Mouse (Mus musculus): ENCODE results near the gene 9130409I23Rik. TPM values are rescaled to one million over a fixed set of nuclear protein-coding genes. Genes with fewer than 3 reads are reported as not detected.

The 9130409I23Rik gene
- polyA plus RNA-seq (2015; fragmentation: Nextera tagmentation; extraction: Ambion mirVana): not detected in 2 replicates

DNA sequence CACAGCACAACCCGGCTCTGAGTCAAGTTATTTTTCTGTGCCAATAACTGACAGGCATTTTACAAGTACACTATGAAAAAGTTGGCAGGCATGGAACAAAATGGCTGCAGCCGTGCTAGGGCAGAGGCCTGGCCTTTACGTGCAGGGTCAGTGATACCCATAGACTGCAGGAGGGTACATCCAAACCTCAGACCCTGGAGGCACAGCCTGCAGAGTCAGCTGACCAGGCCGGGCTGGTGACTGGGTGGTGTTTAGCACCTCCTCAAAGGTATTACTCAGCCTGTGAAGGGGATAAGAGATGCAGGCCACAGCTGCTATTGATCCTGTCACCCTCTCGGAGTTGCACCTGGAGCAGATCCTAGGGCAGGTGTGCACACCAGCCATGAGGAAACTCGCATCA, at the start of gene 9130409I23Rik:
TSS of gene 9130409I23Rik (plus strand) at position 301 of the 400 bp plus-strand sequence.
- H3K27me3 ChIP-seq: no peaks in the 10 kb centered on the region
- no peak for ATAC-seq (ENCODE audit: insufficient number of reproducible peaks, insufficient read depth, low FRiP score, low TSS enrichment, low read depth)
- no peak within 1 kb of the TSS for H3K4me2 ChIP-seq
- H3K27ac ChIP-seq: no peak within 1 kb of the TSS
- no peaks in the 10 kb centered on the region for H3K9me3 ChIP-seq
- H3K9ac ChIP-seq: no peak within 1 kb of the TSS
- H3K36me3 ChIP-seq: no peaks in the 10 kb centered on the region
- 86% methylated on average over 6 of the region's 6 CpGs for WGBS
- H3K4me3 ChIP-seq: no peak within 1 kb of the TSS
- H3K4me1 ChIP-seq: no peaks in the 10 kb centered on the region

DNA sequence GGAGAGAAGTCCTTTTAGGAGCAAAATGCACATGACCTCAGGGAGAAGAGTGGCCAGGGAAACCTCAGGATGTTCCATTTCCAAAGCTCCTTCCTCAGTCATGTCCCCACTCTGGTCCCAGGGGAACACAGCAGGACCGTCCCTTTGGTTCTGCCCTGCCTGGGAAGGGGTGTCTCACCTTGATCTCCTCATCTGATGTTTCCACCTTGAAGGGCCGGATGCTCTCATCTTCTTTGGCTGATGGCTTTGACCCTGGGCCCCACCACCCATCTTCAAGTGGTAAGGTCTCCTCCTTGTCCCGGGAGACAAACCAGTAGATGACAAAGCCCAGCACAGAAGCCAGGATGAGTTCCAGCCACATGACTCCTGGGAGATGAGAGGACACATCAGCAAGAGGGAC, 49.4 kb upstream of the 9130409I23Rik start:
- H3K9me3 ChIP-seq: no peaks in the 10 kb centered on the region
- no peak overlapping the region for H3K4me2 ChIP-seq
- ATAC-seq (ENCODE audit: insufficient number of reproducible peaks, insufficient read depth, low FRiP score, low TSS enrichment, low read depth): no peak
- no peaks in the 10 kb centered on the region for H3K27me3 ChIP-seq
- H3K9ac ChIP-seq: no peak overlapping the region
- no peak overlapping the region for H3K4me3 ChIP-seq
- no peak overlapping the region for H3K27ac ChIP-seq
- peaks cover 8% of the 10 kb centered on the region; the same call in 1 of the 2 replicates for H3K4me1 ChIP-seq
- WGBS: 91% methylated on average over 3 of the region's 3 CpGs
- no peaks in the 10 kb centered on the region for H3K36me3 ChIP-seq

DNA sequence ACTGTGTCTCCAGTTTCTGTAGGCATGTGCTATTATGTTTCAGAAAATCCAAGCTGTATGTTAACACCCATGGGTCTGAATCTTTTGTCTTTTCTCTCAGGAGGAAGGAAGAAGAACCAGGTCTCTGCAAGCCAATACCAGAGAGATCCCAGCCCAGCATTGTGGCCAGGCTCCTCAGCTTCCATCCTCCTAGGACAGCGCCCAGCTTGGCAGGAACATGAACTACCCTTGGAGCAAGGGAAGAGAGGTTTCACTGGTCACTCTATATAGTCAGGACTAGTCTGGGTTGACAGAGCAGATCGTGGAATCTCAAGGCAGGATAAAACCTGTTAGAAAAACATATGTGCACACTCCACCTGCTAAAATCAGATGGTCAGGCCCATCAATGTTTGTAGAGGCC, 47.2 kb upstream of the 9130409I23Rik start:
- no peak overlapping the region for H3K9ac ChIP-seq
- H3K27ac ChIP-seq: no peak overlapping the region
- H3K4me1 ChIP-seq: peaks cover 8% of the 10 kb centered on the region; the same call in 1 of the 2 replicates
- H3K4me2 ChIP-seq: no peak overlapping the region
- H3K4me3 ChIP-seq: no peak overlapping the region
- ATAC-seq (ENCODE audit: insufficient number of reproducible peaks, insufficient read depth, low FRiP score, low TSS enrichment, low read depth): no peak
- no peaks in the 10 kb centered on the region for H3K27me3 ChIP-seq
- no peaks in the 10 kb centered on the region for H3K36me3 ChIP-seq
- H3K9me3 ChIP-seq: no peaks in the 10 kb centered on the region
- 77% methylated on average over 2 of the region's 2 CpGs for WGBS

DNA sequence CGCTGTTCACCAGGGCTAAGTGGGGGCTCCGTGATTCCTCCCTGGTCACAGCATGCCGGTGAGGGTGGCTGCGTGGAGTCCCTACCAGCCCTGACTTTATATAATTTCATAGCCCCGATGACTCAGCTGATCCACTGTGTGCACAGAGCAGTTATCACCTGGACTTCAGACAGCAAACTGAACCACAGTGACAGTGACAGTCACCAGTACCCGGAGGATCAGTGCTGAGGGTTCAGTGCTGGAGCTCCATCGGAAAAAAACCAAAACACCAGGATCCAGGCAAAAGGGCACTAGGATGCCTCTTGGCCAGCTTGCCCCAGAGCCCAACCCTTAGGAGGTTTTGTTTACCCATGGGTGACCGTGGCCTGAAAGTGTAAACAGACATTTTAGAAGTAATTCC, 45.7 kb upstream of the 9130409I23Rik start:
- Histone ChIP-seq H3K9me3 (no peaks in the 10 kb centered on the region), H3K4me3 (no peak overlapping the region), H3K36me3 (no peaks in the 10 kb centered on the region), H3K27me3 (no peaks in the 10 kb centered on the region), H3K9ac (no peak overlapping the region), H3K27ac (no peak overlapping the region), H3K4me2 (no peak overlapping the region), H3K4me1 (peaks cover 6% of the 10 kb centered on the region; the same call in 1 of the 2 replicates)
- WGBS: 82% methylated on average over 8 of the region's 8 CpGs
- ATAC-seq (ENCODE audit: insufficient number of reproducible peaks, insufficient read depth, low FRiP score, low TSS enrichment, low read depth): no peak

DNA sequence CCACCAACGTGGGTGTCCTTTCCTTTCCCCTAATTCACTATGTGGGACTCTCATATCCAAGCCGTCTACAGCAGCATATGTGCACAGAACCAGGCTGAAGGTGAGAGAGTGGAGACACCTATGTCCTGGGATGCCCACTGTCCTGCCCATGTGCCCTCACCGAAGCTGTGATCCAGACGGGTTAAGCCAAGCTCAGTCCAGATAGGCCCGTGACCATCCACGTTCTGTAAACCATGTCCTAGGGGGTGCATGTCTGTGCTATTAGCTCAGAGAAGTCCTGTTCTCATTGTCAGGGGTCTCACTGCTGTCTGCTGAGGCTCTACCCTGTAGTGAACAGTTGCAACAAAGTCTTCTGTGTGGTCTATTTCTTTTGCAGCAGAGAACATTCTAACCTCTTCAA, 43.2 kb upstream of the 9130409I23Rik start:
- Histone ChIP-seq H3K27me3 (no peaks in the 10 kb centered on the region), H3K4me2 (no peak overlapping the region), H3K36me3 (no peaks in the 10 kb centered on the region), H3K9ac (no peak overlapping the region), H3K4me1 (no peaks in the 10 kb centered on the region), H3K27ac (no peak overlapping the region), H3K9me3 (no peaks in the 10 kb centered on the region), H3K4me3 (no peak overlapping the region)
- ATAC-seq (ENCODE audit: insufficient number of reproducible peaks, insufficient read depth, low FRiP score, low TSS enrichment, low read depth): no peak
- WGBS: 88% methylated on average over 6 of the region's 6 CpGs

DNA sequence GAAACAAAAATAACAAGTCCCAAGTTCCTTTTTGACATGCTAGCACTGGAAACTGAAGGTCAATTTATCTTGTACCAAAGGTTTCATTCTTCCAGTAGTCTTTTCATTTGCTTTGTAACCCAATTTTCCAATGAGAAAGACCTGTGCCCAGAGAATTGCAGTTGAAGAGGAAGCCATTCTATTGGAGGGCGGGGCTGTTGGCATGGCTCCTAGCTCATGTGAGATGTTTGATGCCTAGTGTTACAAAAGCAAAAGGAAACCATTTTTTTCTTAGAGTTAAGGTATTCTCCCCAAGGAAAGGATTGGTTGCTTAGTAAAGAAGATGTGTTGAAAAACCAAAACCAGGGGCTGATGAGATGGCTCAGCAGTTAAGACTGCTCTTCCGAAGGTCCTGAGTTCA, 42.8 kb upstream of the 9130409I23Rik start:
- Histone ChIP-seq H3K4me2 (no peak overlapping the region), H3K4me3 (no peak overlapping the region), H3K9ac (no peak overlapping the region), H3K4me1 (no peaks in the 10 kb centered on the region), H3K27me3 (no peaks in the 10 kb centered on the region), H3K9me3 (no peaks in the 10 kb centered on the region), H3K27ac (no peak overlapping the region), H3K36me3 (no peaks in the 10 kb centered on the region)
- 90% methylated on average over 2 of the region's 2 CpGs for WGBS
- ATAC-seq (ENCODE audit: insufficient number of reproducible peaks, insufficient read depth, low FRiP score, low TSS enrichment, low read depth): no peak

GRCm38 (mm10) chr1:181009011-181009590, 41.9 kb upstream of the 9130409I23Rik start:
- WGBS: 82% methylated on average over 4 of the region's 4 CpGs
- H3K4me1 ChIP-seq: no peaks in the 10 kb centered on the region
- no peak overlapping the region for H3K27ac ChIP-seq
- H3K36me3 ChIP-seq: no peaks in the 10 kb centered on the region
- no peak for ATAC-seq (ENCODE audit: insufficient number of reproducible peaks, insufficient read depth, low FRiP score, low TSS enrichment, low read depth)
- H3K9me3 ChIP-seq: no peaks in the 10 kb centered on the region
- no peak overlapping the region for H3K4me3 ChIP-seq
- no peak overlapping the region for H3K9ac ChIP-seq
- no peaks in the 10 kb centered on the region for H3K27me3 ChIP-seq
- no peak overlapping the region for H3K4me2 ChIP-seq

GRCm38 (mm10) chr1:181009754-181010153, 41.3 kb upstream of the 9130409I23Rik start:
- Histone ChIP-seq H3K4me2 (no peak overlapping the region), H3K4me1 (peaks cover 1% of the 10 kb centered on the region; the same call in 1 of the 2 replicates), H3K9me3 (no peaks in the 10 kb centered on the region), H3K9ac (no peak overlapping the region), H3K36me3 (no peaks in the 10 kb centered on the region), H3K27ac (no peak overlapping the region), H3K4me3 (no peak overlapping the region), H3K27me3 (no peaks in the 10 kb centered on the region)
- no peak for ATAC-seq (ENCODE audit: insufficient number of reproducible peaks, insufficient read depth, low FRiP score, low TSS enrichment, low read depth)
- WGBS: 71% methylated on average over 3 of the region's 3 CpGs

GRCm38 (mm10) chr1:181010171-181010932, 40.7 kb upstream of the 9130409I23Rik start:
- no peaks in the 10 kb centered on the region for H3K9me3 ChIP-seq
- no peak overlapping the region for H3K4me3 ChIP-seq
- H3K27ac ChIP-seq: no peak overlapping the region
- no peak overlapping the region for H3K9ac ChIP-seq
- no peaks in the 10 kb centered on the region for H3K27me3 ChIP-seq
- 58% methylated on average over 4 of the region's 4 CpGs for WGBS
- peaks cover 7% of the 10 kb centered on the region; the same call in 1 of the 2 replicates for H3K4me1 ChIP-seq
- no peaks in the 10 kb centered on the region for H3K36me3 ChIP-seq
- no peak overlapping the region for H3K4me2 ChIP-seq
- no peak for ATAC-seq (ENCODE audit: insufficient number of reproducible peaks, insufficient read depth, low FRiP score, low TSS enrichment, low read depth)

GRCm38 (mm10) chr1:181011601-181012000, 39.4 kb upstream of the 9130409I23Rik start:
- ATAC-seq (ENCODE audit: insufficient number of reproducible peaks, insufficient read depth, low FRiP score, low TSS enrichment, low read depth): no peak
- 61% methylated on average over 5 of the region's 5 CpGs for WGBS
- Histone ChIP-seq H3K9me3 (no peaks in the 10 kb centered on the region), H3K27me3 (peaks cover 5% of the 10 kb centered on the region), H3K4me1 (peaks cover 19% of the 10 kb centered on the region), H3K36me3 (no peaks in the 10 kb centered on the region), H3K4me3 (no peak overlapping the region), H3K9ac (no peak overlapping the region), H3K4me2 (no peak overlapping the region), H3K27ac (no peak overlapping the region)

- 83% methylated on average over 3 of the region's 3 CpGs for WGBS
- Histone ChIP-seq H3K9ac (no peak overlapping the region), H3K4me2 (no peak overlapping the region), H3K36me3 (no peaks in the 10 kb centered on the region), H3K27ac (no peak overlapping the region), H3K4me1 (peaks cover 20% of the 10 kb centered on the region), H3K27me3 (peaks cover 5% of the 10 kb centered on the region), H3K4me3 (no peak overlapping the region), H3K9me3 (no peaks in the 10 kb centered on the region)
- no peak for ATAC-seq (ENCODE audit: insufficient number of reproducible peaks, insufficient read depth, low FRiP score, low TSS enrichment, low read depth)
These were observed 38.6 kb upstream of the 9130409I23Rik start for GRCm38 (mm10) chr1:181012416-181012815.

DNA sequence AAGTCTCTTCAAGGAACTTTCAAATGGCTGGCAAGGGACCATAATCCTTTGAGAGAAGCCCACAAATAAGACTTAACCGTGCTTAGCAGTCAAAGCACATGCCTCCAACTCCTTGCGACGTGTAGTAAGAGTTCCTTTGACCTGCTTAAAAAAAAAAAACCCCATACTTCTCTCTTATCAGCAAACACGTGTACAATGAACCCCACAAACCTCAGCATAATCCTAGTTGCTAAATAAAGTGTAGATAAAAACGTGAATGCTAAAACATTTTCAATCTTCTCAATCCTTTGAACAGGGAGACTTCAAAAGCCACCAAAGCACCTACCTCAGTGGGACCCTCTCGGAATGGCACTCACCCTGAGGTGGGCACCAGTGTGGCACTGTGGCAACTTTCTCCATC, 37.6 kb upstream of the 9130409I23Rik start:
- H3K9ac ChIP-seq: no peak overlapping the region
- H3K4me2 ChIP-seq: no peak overlapping the region
- no peak overlapping the region for H3K4me3 ChIP-seq
- peaks cover 22% of the 10 kb centered on the region for H3K4me1 ChIP-seq
- H3K27me3 ChIP-seq: peaks cover 12% of the 10 kb centered on the region
- 74% methylated on average over 6 of the region's 6 CpGs for WGBS
- no peaks in the 10 kb centered on the region for H3K9me3 ChIP-seq
- ATAC-seq (ENCODE audit: insufficient number of reproducible peaks, insufficient read depth, low FRiP score, low TSS enrichment, low read depth): no peak
- H3K36me3 ChIP-seq: no peaks in the 10 kb centered on the region
- no peak overlapping the region for H3K27ac ChIP-seq

Measured in embryonic facial prominence, embryonic 13.5 days (tissue).